Mouse (Mus musculus): ENCODE measurements around the gene Rbm20.

DNA sequence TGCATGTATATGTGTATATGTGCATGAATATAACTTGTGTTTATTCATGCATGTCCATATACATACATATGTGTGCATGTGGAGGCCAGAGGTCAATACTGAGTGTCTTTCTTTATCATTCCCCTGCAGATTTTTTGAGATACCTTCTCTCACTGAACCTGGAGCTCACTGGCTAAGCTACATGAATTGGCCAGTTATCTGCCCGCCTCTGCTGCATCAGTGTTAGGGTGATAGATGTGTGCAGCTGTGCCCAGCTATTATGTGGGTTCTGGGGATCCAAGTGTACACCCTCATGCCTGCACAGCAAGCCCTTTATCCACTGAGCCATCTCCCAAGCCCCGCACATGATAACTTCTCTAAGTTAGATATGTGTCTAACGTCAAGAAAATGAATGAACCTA lies 210.7 kb downstream of the Rbm20 start:
- TF ChIP-seq CTCF (conservative IDR thresholded peaks at IDR 0.05; ENCODE audit: low read length) = no peak
- TF ChIP-seq NANOG (IDR thresholded peaks at IDR 0.05; ENCODE audit: borderline replicate concordance, low read length) = no peak
- TF ChIP-seq POU5F1 (IDR thresholded peaks at IDR 0.05; ENCODE audit: borderline replicate concordance, low read length) = no peak
